Mouse (Mus musculus): Measurements from ENCODE around the gene Tvp23a. TPM values are rescaled to one million over a fixed set of nuclear protein-coding genes. Genes with fewer than 3 reads are reported as not detected.

The Tvp23a gene
- polyA plus RNA-seq (2012) = not detected in 2 replicates

DNA sequence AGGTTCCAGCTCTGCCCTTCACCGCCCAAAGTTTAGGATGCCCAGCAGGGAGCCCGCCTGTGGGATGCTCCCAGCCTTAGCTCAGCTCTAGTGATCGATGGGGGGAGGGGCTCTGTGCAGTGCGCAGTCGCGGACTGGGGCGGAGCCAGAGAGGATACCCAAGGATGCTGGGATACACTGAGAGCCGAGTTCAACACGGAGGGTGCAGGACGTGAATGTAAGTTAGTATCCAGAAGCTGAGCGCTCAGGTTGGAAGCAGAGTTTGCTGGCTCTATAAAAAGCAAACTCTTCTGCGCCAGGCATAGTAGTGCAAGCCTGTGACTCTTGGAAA lies at the start of gene Tvp23a:
Gene Tvp23a, minus strand, starts transcription at position 99 of the 331 bp plus-strand sequence.
- Histone ChIP-seq H3K4me1 (ENCODE audit: control insufficient read depth) (no peaks in the 10 kb centered on the region), H3K4me3 (replicated peaks) (no peak within 1 kb of the TSS), H3K36me3 (ENCODE audit: control insufficient read depth) (no peaks in the 10 kb centered on the region), H3K9me3 (ENCODE audit: control insufficient read depth, low read length) (no peaks in the 10 kb centered on the region), H3K27me3 (ENCODE audit: control insufficient read depth) (no peaks in the 10 kb centered on the region)
- no peak for TF ChIP-seq GATA1 (IDR thresholded peaks at IDR 0.05; ENCODE audit: low read length)
- no peak for TF ChIP-seq TAL1 (IDR thresholded peaks at IDR 0.05; ENCODE audit: low read length)

- TF ChIP-seq GATA1 (IDR thresholded peaks at IDR 0.05; ENCODE audit: low read length) (no peak), TAL1 (IDR thresholded peaks at IDR 0.05; ENCODE audit: low read length) (no peak)
- no peak overlapping the region for H3K4me3 ChIP-seq (replicated peaks)
- no peaks in the 10 kb centered on the region for H3K4me1 ChIP-seq (ENCODE audit: control insufficient read depth)
- no peaks in the 10 kb centered on the region for H3K36me3 ChIP-seq (ENCODE audit: control insufficient read depth)
- no peaks in the 10 kb centered on the region for H3K27me3 ChIP-seq (ENCODE audit: control insufficient read depth)
- H3K9me3 ChIP-seq (ENCODE audit: control insufficient read depth, low read length) = no peaks in the 10 kb centered on the region
Observed at GRCm38 (mm10) chr16:10495824-10496298, 48.7 kb upstream of the Tvp23a start.

GRCm38 (mm10) chr16:10492587-10492986 lies 45.4 kb upstream of the Tvp23a start:
- no peaks in the 10 kb centered on the region for H3K4me1 ChIP-seq (ENCODE audit: control insufficient read depth)
- no peak overlapping the region for H3K4me3 ChIP-seq (replicated peaks)
- peaks cover 10% of the 10 kb centered on the region; the same call in 1 of the 2 replicates for H3K27me3 ChIP-seq (ENCODE audit: control insufficient read depth)
- no peaks in the 10 kb centered on the region for H3K36me3 ChIP-seq (ENCODE audit: control insufficient read depth)
- no peak for TF ChIP-seq TAL1 (IDR thresholded peaks at IDR 0.05; ENCODE audit: low read length)
- TF ChIP-seq GATA1 (IDR thresholded peaks at IDR 0.05; ENCODE audit: low read length) = no peak
- no peaks in the 10 kb centered on the region for H3K9me3 ChIP-seq (ENCODE audit: control insufficient read depth, low read length)

DNA sequence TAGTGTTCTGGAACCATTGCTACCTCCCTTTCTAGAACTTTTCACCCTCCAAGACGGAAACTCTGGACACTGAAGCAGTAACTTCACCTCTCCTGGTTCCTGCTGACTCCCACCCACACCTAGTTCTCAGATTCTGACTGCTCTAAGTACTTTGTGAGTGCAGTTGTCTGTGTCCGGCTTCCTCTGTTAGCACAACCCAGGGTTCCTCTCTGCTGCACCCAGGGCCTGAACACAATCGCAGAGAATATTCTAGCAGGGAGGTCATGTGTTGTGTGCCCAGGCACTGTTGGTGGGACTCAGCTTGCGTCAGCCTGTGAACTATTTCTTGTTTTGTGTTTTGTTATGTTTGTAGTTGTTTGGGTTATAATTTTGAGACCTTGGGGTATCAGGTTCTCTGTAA lies 44.6 kb upstream of the Tvp23a start:
- no peaks in the 10 kb centered on the region for H3K9me3 ChIP-seq (ENCODE audit: control insufficient read depth, low read length)
- no peaks in the 10 kb centered on the region for H3K4me1 ChIP-seq (ENCODE audit: control insufficient read depth)
- H3K36me3 ChIP-seq (ENCODE audit: control insufficient read depth) = no peaks in the 10 kb centered on the region
- TF ChIP-seq GATA1 (IDR thresholded peaks at IDR 0.05; ENCODE audit: low read length) (no peak), TAL1 (IDR thresholded peaks at IDR 0.05; ENCODE audit: low read length) (no peak)
- no peak overlapping the region for H3K4me3 ChIP-seq (replicated peaks)
- peaks cover 10% of the 10 kb centered on the region; the same call in 1 of the 2 replicates for H3K27me3 ChIP-seq (ENCODE audit: control insufficient read depth)

DNA sequence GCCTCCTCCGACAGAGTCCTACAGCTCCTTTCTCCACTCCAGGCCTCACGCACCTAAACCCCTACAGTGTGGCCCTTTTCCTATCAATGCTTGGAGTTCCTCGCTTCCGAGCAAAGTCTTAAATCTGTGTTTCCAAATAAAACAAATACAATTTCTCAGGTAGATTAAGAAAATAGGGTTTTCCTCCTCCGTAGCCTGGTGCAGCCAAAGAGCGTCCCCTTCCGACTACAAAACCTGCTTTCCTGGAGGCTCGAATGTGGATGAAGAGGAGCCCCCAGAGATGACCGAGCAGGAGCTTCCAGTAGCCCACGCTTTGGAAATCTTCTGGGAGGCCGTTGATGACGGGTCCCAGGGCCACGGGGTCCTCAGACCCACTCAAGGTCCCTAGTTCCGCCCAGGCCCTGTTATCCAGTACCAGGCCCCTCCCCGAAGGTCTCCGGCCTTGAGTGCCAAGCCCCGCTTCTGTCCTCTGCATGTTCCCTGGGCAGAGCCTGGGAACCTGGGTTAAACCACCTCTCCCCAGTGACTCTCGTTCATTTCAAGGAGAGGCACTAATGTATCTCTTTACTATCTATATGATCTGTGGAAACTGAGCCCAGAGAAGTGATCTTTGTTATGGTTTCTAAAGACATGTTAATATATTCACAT lies 43.5 kb upstream of the Tvp23a start:
- TF ChIP-seq GATA1 (IDR thresholded peaks at IDR 0.05; ENCODE audit: low read length) (no peak), TAL1 (IDR thresholded peaks at IDR 0.05; ENCODE audit: low read length) (no peak)
- Histone ChIP-seq H3K4me3 (replicated peaks) (no peak overlapping the region), H3K36me3 (ENCODE audit: control insufficient read depth) (no peaks in the 10 kb centered on the region), H3K4me1 (ENCODE audit: control insufficient read depth) (no peaks in the 10 kb centered on the region), H3K9me3 (ENCODE audit: control insufficient read depth, low read length) (no peaks in the 10 kb centered on the region), H3K27me3 (ENCODE audit: control insufficient read depth) (peaks cover 10% of the 10 kb centered on the region; the same call in 1 of the 2 replicates)

GRCm38 (mm10) chr16:10489904-10490457 lies 42.8 kb upstream of the Tvp23a start:
- Histone ChIP-seq H3K4me3 (replicated peaks) (no peak overlapping the region), H3K27me3 (ENCODE audit: control insufficient read depth) (peaks cover 10% of the 10 kb centered on the region; the same call in 1 of the 2 replicates), H3K9me3 (ENCODE audit: control insufficient read depth, low read length) (no peaks in the 10 kb centered on the region), H3K36me3 (ENCODE audit: control insufficient read depth) (no peaks in the 10 kb centered on the region), H3K4me1 (ENCODE audit: control insufficient read depth) (no peaks in the 10 kb centered on the region)
- TF ChIP-seq GATA1 (IDR thresholded peaks at IDR 0.05; ENCODE audit: low read length) (no peak), TAL1 (IDR thresholded peaks at IDR 0.05; ENCODE audit: low read length) (no peak)

DNA sequence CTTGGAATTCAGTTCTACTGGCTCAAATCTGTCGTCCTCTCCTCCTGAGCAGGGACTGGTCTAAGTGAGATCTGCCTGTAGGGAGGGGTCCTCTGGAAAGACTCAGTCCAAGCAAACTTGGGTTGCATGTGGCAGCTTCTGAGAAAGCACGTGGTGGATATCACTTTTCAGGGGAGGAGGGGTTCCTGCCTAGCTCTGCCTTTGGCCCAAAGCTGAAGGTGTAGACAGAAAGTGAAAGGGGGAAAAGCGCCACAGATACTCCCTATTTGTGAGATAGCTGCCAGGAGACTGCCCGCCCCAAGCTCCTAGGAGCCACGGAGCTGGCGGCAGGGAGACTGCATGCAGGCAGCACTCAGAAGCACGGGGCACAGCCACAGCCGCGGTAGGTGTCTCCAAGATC lies 42.3 kb upstream of the Tvp23a start:
- Histone ChIP-seq H3K4me1 (ENCODE audit: control insufficient read depth) (no peaks in the 10 kb centered on the region), H3K36me3 (ENCODE audit: control insufficient read depth) (no peaks in the 10 kb centered on the region), H3K27me3 (ENCODE audit: control insufficient read depth) (peaks cover 10% of the 10 kb centered on the region; the same call in 1 of the 2 replicates), H3K4me3 (replicated peaks) (no peak overlapping the region), H3K9me3 (ENCODE audit: control insufficient read depth, low read length) (no peaks in the 10 kb centered on the region)
- TF ChIP-seq TAL1 (IDR thresholded peaks at IDR 0.05; ENCODE audit: low read length) = no peak
- no peak for TF ChIP-seq GATA1 (IDR thresholded peaks at IDR 0.05; ENCODE audit: low read length)

- H3K36me3 ChIP-seq (ENCODE audit: control insufficient read depth) = no peaks in the 10 kb centered on the region
- no peaks in the 10 kb centered on the region for H3K9me3 ChIP-seq (ENCODE audit: control insufficient read depth, low read length)
- peaks cover 10% of the 10 kb centered on the region; the same call in 1 of the 2 replicates for H3K27me3 ChIP-seq (ENCODE audit: control insufficient read depth)
- H3K4me3 ChIP-seq (replicated peaks) = no peak overlapping the region
- no peaks in the 10 kb centered on the region for H3K4me1 ChIP-seq (ENCODE audit: control insufficient read depth)
- TF ChIP-seq TAL1 (IDR thresholded peaks at IDR 0.05; ENCODE audit: low read length) = no peak
- TF ChIP-seq GATA1 (IDR thresholded peaks at IDR 0.05; ENCODE audit: low read length) = no peak
Observed at GRCm38 (mm10) chr16:10488769-10489481, 41.8 kb upstream of the Tvp23a start.

DNA sequence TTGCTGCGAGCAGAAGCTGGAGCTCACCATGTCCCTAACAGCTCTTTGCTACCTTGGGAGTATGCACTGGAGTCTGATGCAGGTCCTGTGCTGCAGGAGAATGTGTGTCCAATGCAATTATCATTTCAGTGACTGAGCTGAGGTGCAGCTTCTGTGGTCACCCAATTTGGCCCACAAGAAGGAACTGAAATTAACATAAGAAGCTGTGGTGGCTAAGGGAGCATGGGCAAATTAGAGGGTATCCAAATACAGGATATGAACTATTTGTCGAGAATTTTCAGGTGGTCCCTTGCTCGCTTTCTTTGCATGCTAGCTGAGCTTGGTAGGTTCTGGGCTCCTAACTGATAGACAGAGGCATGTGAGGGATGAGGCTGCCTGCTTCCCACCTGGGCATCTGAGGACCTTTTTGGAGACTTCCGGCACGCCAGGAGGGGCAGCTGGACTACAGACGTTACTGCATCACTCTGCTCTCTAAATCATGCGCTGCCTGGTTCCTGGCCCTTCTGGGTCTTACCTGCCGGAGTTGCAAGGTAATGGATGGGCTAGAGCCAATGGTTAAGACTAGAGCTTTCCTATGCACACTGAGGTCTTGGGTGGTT lies 40.8 kb upstream of the Tvp23a start:
- Histone ChIP-seq H3K4me3 (replicated peaks) (no peak overlapping the region), H3K9me3 (ENCODE audit: control insufficient read depth, low read length) (no peaks in the 10 kb centered on the region), H3K4me1 (ENCODE audit: control insufficient read depth) (no peaks in the 10 kb centered on the region), H3K27me3 (ENCODE audit: control insufficient read depth) (peaks cover 10% of the 10 kb centered on the region; the same call in 1 of the 2 replicates), H3K36me3 (ENCODE audit: control insufficient read depth) (no peaks in the 10 kb centered on the region)
- TF ChIP-seq TAL1 (IDR thresholded peaks at IDR 0.05; ENCODE audit: low read length) = no peak
- no peak for TF ChIP-seq GATA1 (IDR thresholded peaks at IDR 0.05; ENCODE audit: low read length)

All from erythroblast, embryonic 14.5 days (primary cell).